Mouse (Mus musculus): ENCODE data around the gene Kmt2d. TPM values are rescaled to one million over a fixed set of nuclear protein-coding genes. Genes with fewer than 3 reads are reported as not detected.

Gene Kmt2d
- polyA plus RNA-seq, 1 experiment from 2014 or later = 12.5 TPM

DNA sequence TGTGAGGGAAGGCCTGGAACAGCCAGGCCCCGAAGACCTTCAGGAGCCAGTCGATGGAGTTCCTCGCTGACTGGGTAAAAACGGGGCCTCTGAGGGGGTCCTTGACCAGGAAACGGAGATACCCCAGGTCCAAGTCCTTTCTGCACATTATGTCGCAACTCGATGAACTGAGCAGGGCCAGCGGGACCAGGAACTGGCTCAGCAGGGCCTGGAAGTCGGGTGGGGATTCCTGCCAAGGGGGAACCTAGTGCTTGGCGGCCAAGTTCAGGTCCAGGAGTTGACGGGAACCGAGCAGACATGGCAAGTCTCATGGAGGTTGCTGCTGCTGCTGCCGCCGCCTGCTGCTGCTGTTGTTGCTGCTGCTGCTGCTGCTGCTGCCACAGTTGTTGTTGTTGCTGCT, 20.3 kb downstream of the Kmt2d start:
- WGBS = 85% methylated on average over 14 of the region's 14 CpGs
- no peak for ATAC-seq (ENCODE audit: borderline replicate concordance, extremely low read depth, low FRiP score, low TSS enrichment)

DNA sequence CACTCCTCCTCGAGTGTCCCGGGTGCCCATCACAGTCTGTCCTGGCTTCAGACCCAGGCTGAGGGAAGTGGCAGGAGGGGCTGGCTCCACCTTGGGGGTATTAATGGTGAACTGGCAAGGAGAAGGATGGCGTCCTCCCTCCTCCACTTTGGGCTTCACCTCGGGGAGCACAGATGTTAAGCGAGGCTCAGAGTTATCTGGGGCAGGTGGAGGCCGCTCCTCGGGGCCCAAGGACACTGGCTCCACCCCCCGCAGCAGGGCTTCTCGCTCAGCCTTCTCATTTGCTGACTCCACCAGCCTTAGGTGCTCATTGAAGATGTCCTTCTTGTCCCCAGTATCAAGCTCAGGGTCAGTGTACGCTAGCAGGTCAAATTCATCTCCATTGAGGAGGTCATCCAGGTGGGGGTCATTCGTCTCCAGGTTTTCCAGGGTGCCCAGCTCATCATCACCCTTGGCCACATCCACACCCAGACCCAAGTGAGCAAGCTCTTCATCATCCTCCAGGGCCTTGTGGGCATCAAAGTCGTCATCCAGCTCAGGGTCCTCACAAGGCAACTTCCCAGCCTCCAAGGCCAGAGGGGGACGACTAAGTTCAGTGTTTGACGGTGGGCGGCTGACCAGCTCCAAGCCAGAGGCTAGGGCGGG, 20.9 kb downstream of the Kmt2d start:
- WGBS = 85% methylated on average over 16 of the region's 16 CpGs
- Histone ChIP-seq H3K27ac (no peak overlapping the region), H3K36me3 (peaks cover 99% of the 10 kb centered on the region), H3K4me1 (no peaks in the 10 kb centered on the region), H3K4me3 (no peak overlapping the region), H3K27me3 (no peaks in the 10 kb centered on the region), H3K9me3 (no peaks in the 10 kb centered on the region), H3K4me2 (no peak overlapping the region), H3K9ac (no peak overlapping the region)
- no peak for ATAC-seq (ENCODE audit: borderline replicate concordance, extremely low read depth, low FRiP score, low TSS enrichment)

More for the DNA sequence above, 20.3 kb downstream of the Kmt2d start:
- H3K27me3 ChIP-seq = no peaks in the 10 kb centered on the region
- H3K36me3 ChIP-seq = peaks cover 99% of the 10 kb centered on the region
- H3K27ac ChIP-seq = no peak overlapping the region
- no peak overlapping the region for H3K4me3 ChIP-seq
- no peak overlapping the region for H3K4me2 ChIP-seq
- no peaks in the 10 kb centered on the region for H3K9me3 ChIP-seq
- no peaks in the 10 kb centered on the region for H3K4me1 ChIP-seq
- H3K9ac ChIP-seq = no peak overlapping the region

DNA sequence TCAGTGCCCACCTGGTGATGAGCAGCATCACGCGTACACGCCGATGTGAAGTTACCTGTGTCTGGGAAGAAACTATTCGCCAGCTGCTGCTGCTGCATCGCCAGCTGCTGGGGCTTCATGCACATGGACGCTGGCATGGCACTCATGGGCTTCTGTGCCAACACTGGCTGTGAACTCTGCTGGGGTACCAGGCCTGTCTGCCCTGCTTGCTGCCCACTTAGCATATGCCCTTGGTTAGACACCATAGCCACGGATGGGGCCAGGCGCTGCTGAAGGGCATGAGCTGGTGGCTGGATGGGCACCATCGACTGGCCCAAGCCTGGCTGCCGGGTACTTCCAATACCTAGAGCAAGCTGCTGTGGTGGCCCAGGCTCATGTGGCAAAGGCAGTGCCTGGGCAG, 21.8 kb downstream of the Kmt2d start:
- no peak overlapping the region for H3K4me3 ChIP-seq
- 95% methylated on average over 11 of the region's 11 CpGs for WGBS
- H3K4me2 ChIP-seq = no peak overlapping the region
- H3K27me3 ChIP-seq = no peaks in the 10 kb centered on the region
- no peaks in the 10 kb centered on the region for H3K4me1 ChIP-seq
- H3K27ac ChIP-seq = no peak overlapping the region
- no peak overlapping the region for H3K9ac ChIP-seq
- H3K36me3 ChIP-seq = peaks cover 99% of the 10 kb centered on the region
- no peaks in the 10 kb centered on the region for H3K9me3 ChIP-seq
- no peak for ATAC-seq (ENCODE audit: borderline replicate concordance, extremely low read depth, low FRiP score, low TSS enrichment)

DNA sequence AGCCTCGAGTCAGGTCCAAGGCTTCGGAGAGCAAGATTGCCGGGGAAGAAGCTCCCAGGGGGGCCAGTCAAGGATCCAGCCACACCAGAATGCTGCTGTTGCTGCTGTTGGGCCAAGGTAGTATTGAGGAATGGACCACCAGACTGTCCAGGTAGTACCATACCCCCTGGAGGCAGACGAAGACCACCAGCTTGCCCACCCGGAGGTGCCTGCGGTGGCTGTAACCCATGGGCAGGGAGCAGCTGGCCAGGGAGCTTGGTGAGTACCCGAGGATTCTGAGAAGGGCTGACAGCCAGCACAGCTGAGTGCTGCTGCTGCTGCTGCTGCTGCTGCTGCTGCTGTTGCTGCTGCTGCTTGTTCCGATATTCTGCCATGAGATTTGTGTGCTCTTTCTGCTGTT, 24.9 kb downstream of the Kmt2d start:
- Histone ChIP-seq H3K4me1 (no peaks in the 10 kb centered on the region), H3K9me3 (no peaks in the 10 kb centered on the region), H3K9ac (no peak overlapping the region), H3K36me3 (peaks cover 99% of the 10 kb centered on the region), H3K27ac (no peak overlapping the region), H3K4me2 (no peak overlapping the region), H3K27me3 (no peaks in the 10 kb centered on the region), H3K4me3 (no peak overlapping the region)
- ATAC-seq (ENCODE audit: borderline replicate concordance, extremely low read depth, low FRiP score, low TSS enrichment) = no peak
- WGBS = 89% methylated on average over 8 of the region's 8 CpGs

DNA sequence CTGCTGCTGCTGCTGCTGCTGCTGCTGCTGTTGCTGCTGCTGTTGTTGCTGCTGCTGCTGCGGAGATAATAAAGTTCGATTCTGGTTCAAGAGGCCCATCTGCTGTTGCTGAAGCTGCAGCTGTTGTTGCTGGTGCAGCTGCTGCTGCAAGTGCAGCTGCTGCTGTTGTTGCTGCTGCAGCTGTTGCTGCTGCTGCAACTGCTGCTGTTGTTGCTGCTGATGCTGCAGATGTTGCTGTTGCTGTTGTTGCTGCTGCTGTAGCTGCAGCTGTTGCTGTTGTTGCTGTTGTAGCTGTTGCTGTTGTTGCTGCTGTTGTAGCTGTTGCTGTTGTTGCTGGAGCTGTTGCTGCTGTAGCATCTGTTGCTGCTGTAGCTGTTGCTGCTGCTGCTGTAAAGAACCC, 25.9 kb downstream of the Kmt2d start:
- 87% methylated on average over 2 of the region's 2 CpGs for WGBS
- Histone ChIP-seq H3K4me2 (no peak overlapping the region), H3K9me3 (no peaks in the 10 kb centered on the region), H3K9ac (no peak overlapping the region), H3K27ac (no peak overlapping the region), H3K4me1 (no peaks in the 10 kb centered on the region), H3K36me3 (peaks cover 99% of the 10 kb centered on the region), H3K27me3 (no peaks in the 10 kb centered on the region), H3K4me3 (no peak overlapping the region)
- ATAC-seq (ENCODE audit: borderline replicate concordance, extremely low read depth, low FRiP score, low TSS enrichment) = no peak

DNA sequence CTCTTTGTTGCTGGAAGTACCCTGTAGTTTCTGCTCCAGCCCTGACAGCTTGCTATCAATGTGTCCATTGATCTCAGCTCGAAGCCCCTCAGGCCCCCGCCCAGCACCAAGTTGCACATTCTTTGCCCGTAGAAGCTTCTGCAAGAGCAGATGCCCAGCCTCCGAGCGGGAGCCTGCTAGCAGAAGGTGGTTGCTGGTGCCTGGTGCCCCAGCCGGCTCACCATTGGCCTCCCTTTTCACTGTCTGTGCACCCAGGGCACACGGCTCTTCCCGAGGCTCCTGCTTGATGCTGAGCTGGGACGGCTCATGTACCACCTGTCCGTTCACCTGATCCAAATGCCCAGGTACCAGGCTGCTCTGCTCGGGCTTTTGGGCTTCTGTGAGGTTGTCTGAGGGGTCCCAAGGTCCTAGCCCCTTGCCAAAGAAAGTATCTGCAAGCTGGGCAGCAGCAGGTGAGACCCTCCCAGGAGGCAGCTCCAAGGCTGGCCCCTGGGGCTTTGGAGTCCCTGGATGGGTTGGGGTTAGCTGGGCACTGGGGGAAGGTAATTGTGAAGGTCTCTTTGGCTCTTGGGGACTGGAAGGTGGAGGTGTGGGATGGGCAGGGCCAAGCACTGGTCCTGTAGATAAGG, 27.3 kb downstream of the Kmt2d start:
- Histone ChIP-seq H3K36me3 (peaks cover 99% of the 10 kb centered on the region), H3K27me3 (no peaks in the 10 kb centered on the region)
- WGBS = 86% methylated on average over 11 of the region's 11 CpGs

DNA sequence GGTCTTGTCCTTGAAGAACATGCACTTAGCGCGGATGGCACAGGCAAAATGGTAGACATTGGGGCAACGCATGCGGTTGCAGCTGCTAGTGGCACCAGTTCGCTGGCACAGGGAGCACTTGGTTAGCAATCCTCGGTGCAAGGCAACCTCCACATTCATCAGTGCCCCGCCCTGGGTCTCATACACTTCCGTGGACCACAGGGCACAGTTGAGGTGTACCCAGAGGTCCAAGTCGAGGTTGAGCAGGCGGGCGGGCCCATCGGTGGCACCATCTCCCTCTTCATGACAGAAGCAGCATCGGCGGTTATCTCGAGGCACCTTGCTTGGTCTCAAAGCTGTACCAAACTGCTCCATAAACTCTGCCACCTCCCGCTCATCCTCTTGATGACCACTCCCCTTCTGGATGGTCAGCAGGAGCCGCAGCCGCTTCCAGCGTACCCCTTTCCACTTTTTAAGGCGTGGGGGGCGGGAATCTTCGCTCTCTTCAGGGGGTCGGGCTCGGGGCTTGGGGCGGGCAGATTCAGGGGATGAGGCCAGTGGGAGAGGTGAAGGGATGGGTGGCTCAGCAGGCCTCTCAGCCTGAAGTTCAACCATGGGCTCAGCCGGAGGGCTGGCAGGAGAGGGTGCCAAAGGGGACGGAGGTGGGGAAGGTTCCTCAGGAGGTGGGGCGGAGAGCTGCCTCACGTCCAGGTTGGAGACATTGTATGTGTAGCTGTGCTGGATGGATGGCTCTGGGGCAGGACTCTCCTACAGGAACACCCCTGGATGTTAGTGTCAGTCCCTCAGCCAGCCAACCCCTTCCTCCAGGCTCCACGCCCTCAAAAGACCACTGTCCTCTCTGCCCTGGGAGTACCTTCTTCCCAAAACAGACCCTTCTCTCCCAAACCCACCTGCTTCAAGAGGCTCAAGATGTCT, 31.1 kb downstream of the Kmt2d start:
- Histone ChIP-seq H3K36me3 (peaks cover 100% of the 10 kb centered on the region), H3K27ac (no peak overlapping the region), H3K9me3 (no peaks in the 10 kb centered on the region), H3K4me3 (no peak overlapping the region), H3K27me3 (no peaks in the 10 kb centered on the region), H3K9ac (no peak overlapping the region), H3K4me2 (no peak overlapping the region), H3K4me1 (no peaks in the 10 kb centered on the region)
- ATAC-seq (ENCODE audit: borderline replicate concordance, extremely low read depth, low FRiP score, low TSS enrichment) = no peak
- WGBS = 92% methylated on average over 30 of the region's 30 CpGs

More for the DNA sequence above, 27.3 kb downstream of the Kmt2d start:
- Histone ChIP-seq H3K27ac (no peak overlapping the region), H3K4me1 (no peaks in the 10 kb centered on the region), H3K4me3 (no peak overlapping the region), H3K9me3 (no peaks in the 10 kb centered on the region), H3K9ac (no peak overlapping the region), H3K4me2 (no peak overlapping the region)
- no peak for ATAC-seq (ENCODE audit: borderline replicate concordance, extremely low read depth, low FRiP score, low TSS enrichment)

DNA sequence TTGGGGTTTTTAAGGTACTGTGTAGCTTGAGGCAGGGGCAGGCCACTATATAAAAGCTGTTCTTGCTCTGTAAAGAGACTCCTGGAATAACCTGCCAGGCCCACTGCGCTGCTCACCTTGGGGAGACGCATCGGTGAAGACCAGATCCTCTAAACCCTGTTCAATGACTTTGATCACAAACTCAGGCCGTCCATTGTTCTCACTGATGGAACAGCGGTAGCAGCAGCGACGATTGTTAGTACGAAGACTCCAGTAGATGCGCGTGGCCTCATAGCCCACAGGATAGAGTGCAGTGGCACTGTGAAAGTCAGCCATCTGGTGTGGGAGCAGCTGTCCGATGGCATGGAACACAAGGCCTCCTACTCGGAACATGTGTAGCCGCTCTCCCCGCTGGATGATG, 31.8 kb downstream of the Kmt2d start:
- Histone ChIP-seq H3K9me3 (no peaks in the 10 kb centered on the region), H3K9ac (no peak overlapping the region), H3K4me3 (no peak overlapping the region), H3K27ac (no peak overlapping the region), H3K27me3 (no peaks in the 10 kb centered on the region), H3K4me2 (no peak overlapping the region), H3K36me3 (peaks cover 100% of the 10 kb centered on the region), H3K4me1 (no peaks in the 10 kb centered on the region)
- 94% methylated on average over 14 of the region's 14 CpGs for WGBS
- ATAC-seq (ENCODE audit: borderline replicate concordance, extremely low read depth, low FRiP score, low TSS enrichment) = no peak

DNA sequence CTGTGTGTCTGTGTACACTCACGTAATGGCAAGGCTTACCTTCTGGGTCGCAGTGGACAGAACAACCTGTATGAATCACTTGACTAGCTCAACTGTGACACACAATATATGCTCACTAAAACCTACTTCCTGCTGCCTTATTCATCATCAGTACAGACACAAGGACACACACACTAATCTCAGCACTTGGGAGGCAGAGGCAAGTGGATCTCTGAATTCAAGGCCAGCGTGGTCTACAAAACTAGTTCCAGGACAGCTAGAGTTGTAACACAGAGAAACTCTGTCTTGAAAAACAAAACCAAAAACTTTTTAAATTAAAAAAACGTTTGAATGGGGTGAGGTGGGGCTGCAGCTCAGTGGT, 33.3 kb downstream of the Kmt2d start:
- Histone ChIP-seq H3K9me3 (no peaks in the 10 kb centered on the region), H3K27me3 (no peaks in the 10 kb centered on the region), H3K27ac (no peak overlapping the region), H3K4me2 (no peak overlapping the region), H3K36me3 (peaks cover 98% of the 10 kb centered on the region), H3K4me1 (0 out of 2 replicates have a peak, but pooled peaks cover under 1% of the 10 kb centered on the region), H3K4me3 (no peak overlapping the region), H3K9ac (no peak overlapping the region)
- 73% methylated on average over 4 of the region's 4 CpGs for WGBS
- ATAC-seq (ENCODE audit: borderline replicate concordance, extremely low read depth, low FRiP score, low TSS enrichment) = no peak

DNA sequence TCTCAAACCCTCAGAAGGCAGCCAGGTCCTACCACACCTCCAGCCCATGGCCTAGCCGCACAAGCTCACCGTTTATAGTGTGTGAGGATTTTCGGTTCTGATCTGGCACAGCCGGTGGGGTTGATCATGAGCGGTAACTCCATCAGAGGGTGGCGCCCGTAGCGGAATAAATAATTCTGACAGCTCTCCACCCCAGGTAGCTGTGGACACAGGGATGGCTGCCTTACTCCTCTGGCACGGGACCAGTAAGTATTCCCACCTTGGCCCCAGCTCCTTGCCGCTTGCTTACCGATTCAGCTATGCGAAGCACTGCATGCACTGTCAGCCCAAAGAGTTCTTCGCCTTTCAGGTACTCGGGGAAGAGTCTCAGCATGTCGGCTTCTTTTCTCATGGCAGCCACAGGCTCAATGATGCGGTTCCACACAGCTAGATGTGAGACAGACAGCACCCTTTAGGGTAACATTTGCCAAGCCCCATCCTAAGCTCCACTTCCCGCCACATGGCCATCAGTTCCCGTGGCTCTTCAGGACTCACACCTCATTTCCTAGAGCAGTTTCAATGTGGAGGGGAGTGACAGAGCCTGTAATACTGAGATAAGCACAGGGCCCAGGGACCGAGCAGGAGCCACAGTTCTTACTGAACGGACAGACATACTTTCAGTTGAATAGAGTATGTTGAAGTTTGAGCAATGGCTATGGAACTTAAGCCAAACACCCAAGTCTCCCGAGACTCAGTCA, 33.8 kb downstream of the Kmt2d start:
- Histone ChIP-seq H3K27ac (no peak overlapping the region), H3K27me3 (no peaks in the 10 kb centered on the region), H3K4me3 (no peak overlapping the region), H3K9me3 (no peaks in the 10 kb centered on the region), H3K4me2 (no peak overlapping the region), H3K36me3 (peaks cover 92% of the 10 kb centered on the region), H3K4me1 (0 out of 2 replicates have a peak, but pooled peaks cover 4% of the 10 kb centered on the region), H3K9ac (no peak overlapping the region)
- WGBS = 91% methylated on average over 21 of the region's 21 CpGs
- no peak for ATAC-seq (ENCODE audit: borderline replicate concordance, extremely low read depth, low FRiP score, low TSS enrichment)

DNA sequence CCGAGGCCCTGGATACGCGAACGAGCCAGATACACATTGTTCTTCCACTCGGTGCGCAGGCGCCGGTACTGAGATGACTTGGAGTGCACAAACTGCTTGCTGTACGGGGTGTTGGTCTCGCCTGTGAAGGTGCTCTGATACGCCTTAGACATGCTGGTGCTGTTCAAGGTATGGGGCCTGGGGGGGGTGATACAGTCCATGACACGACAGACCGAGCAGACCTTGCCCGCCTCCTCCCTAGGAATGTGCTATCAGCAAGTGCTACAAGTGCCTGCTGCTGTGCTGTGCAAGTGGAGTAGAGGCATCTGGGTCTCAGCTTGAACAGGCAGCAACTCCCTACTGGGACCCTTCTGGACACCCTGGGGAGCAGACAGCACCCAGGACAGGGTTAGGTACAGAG, 35.7 kb downstream of the Kmt2d start:
- Histone ChIP-seq H3K4me1 (0 out of 2 replicates have a peak, but pooled peaks cover 11% of the 10 kb centered on the region), H3K9ac (no peak overlapping the region), H3K4me3 (no peak overlapping the region), H3K27me3 (no peaks in the 10 kb centered on the region), H3K36me3 (peaks cover 74% of the 10 kb centered on the region), H3K4me2 (no peak overlapping the region), H3K9me3 (no peaks in the 10 kb centered on the region), H3K27ac (no peak overlapping the region)
- 88% methylated on average over 14 of the region's 14 CpGs for WGBS
- no peak for ATAC-seq (ENCODE audit: borderline replicate concordance, extremely low read depth, low FRiP score, low TSS enrichment)

Measured in lung, embryonic 15.5 days (tissue).